Mouse (Mus musculus) gastrocnemius, postnatal 25 days (tissue): ENCODE data around the gene Hist1h2bm. TPM values are rescaled to one million over a fixed set of nuclear protein-coding genes. Genes with fewer than 3 reads are reported as not detected.
A peak's percentile ranks its signal among the peaks of the same experiment; 100 is the strongest.
"Not testable (repeated sequence)": the region's sequence is repeated elsewhere in the genome, so short reads cannot be mapped to it uniquely, and the experiment has no call there.

Experiments
- DNase-seq: peaks from one replicate; pipeline ENCODE4 v3.0.0; 2022
- long read RNA-seq, 2 experiments: library from polyadenylated mRNA; stranded (forward); transcript quantifications; one replicate each; pipeline ENCODE4 v2.0.0; 2021
- total RNA-seq, 2 experiments: library from RNA; stranded (reverse); gene quantifications; 1 replicate in 1 of 2; 2 replicates in 1 of 2; pipeline ENCODE4 v1.2.3; 2021

Gene Hist1h2bm
- 1 to 10 TPM; 1.1 to 5.1 TPM for total RNA-seq
- long read RNA-seq, experiment 1, result 0 reads
- long read RNA-seq, experiment 2, result 0 reads

DNA sequence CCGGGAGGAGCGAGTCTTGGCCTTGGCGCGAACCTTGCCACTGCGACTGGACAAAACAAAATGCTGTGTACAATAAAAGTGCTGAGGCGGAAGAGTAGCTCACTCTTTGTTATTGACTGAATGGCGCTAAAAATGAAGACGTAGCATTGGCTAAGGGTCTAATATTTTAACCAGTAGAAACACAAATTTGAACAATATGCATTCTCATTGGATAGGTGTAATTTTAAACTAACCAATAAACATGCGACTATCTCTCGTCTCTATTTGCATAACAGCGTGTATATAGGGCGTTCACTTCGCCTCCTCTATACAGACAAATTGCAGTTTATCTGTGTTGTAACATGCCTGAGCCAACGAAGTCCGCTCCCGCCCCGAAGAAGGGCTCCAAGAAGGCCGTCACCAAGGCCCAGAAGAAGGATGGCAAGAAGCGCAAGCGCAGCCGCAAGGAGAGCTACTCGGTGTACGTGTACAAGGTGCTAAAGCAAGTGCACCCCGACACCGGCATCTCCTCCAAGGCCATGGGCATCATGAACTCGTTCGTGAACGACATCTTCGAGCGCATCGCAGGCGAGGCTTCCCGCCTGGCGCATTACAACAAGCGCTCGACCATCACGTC, at the start of gene Hist1h2bm:
TSS of gene Hist1h2bm (plus strand) at position 288 of the 616 bp plus-strand sequence.
- DNase-seq, result peak; percentile 18

DNA sequence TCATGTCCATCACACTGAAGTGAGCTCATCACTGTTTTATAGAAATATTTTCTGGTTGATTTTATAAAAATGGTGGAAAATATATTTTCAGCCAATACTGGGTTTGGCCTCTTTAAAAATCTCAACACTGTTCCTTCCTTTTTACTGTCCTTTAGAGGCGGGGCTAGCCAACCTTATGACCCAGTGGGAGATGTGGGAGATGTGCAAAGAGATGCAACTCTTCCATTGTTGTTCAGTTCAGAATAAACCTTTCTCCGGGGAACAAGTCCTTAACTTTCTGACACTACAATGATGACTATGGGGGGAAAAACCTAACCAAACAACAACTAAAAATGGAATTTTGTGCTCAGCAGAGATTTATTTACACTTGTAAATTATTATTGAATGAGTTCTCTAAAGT, 44.5 kb upstream of the Hist1h2bm start, which contains the start of gene Olfr1360:
TSS of gene Olfr1360 (minus strand) at position 101 of the 400 bp plus-strand sequence.
- DNase-seq, result no peak

DNA sequence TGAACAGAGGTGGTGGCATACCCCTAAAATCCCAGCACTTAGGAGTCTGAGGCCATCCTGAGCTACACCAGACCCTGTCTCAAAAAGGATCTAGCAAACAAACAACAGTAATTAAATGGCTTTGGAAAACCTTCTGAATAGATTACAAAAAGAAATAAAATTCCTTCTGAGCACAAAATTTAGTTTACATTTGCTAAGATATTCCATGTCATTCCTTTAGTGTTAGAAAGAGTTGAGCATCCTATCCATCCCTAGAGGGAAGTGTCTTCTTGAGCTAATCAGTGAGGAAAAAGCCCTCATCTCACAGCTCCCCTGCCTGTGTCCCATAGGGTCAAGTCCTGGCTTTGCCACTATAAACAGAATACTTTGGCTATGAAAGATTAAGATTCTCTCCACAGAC, 24.0 kb upstream of the Hist1h2bm start, which contains the start of gene Olfr1359:
TSS of gene Olfr1359 (plus strand) at position 301 of the 400 bp plus-strand sequence.
- DNase-seq, result no peak

DNA sequence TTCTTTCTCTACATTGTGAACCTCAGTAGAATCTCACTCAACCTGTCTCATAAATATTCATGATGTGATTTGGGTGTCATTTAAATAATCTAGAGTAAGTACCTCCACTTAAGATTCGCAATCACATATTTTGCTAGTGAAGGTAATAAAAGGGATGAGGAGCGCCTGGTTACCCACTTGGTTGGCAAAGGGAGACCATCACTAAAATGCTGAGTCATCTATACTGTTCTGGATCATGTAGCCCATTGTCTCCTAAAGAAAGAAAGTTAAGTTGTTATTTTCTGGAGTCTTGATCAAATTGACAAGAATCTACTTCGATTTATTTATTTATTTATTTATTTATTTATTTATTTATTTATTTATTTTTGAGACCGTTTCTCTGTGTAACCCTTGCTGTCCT, 15.2 kb upstream of the Hist1h2bm start:
- no peak for DNase-seq

DNA sequence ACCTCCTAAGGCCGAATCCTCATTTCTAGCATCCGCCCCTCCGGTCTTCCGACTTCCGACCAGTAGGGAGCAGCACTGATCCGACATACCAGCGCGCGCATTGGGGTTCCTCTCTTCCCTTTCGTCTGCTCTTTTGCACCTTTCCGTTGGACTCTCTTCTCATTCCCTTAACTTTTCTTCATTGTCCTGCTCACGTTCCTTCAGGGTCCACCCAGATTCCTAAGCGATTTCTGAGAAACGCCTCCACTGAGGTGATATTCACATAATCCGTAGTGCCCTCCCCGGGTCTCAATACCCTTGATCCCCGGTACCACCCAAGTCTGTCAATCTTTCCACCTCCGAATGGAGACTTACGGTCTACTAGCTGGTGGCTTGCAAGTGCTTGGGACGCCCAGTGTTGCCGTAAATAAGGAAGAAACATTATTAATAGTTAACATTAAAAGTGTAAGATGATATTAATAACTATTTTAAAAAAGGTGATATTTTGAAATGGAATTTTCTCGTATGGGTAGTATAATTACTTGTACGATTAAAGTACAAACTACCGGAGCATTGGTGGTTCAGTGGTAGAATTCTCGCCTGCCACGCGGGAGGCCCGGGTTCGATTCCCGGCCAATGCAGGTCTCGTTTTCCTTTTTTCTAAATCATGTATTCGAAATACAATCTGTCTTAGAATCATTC, 11.7 kb upstream of the Hist1h2bm start:
- DNase-seq, result peak; percentile 74

DNA sequence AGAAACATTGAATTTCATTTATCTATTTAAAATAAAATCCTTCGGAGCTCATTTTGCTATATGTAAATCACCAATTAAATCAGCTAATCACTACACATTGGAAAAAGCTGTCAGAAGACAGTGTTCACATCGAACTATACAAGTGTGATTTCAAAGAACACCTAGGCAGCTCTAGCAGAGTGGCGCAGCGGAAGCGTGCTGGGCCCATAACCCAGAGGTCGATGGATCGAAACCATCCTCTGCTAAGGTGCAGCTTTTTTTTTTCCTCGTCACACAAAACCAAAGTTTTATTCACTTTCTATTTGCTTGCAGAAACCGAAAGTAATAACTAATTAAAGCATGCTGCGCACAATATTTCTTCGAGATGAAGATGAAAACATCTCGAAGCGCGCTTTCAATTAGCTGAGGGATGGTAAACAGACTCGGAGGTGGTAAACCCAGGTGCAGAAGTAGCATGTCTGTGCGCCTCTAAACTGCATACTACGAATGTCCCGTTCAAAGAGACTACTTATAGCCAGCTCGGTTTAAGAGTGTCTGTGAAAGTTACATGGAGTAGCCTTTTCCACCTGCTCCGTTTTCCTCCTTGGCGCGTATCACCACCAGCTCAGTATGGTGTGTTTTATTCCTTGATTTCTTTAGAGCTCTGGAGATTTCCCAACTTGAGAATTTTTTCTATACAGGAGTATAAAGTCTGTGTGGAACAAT, 10.9 kb upstream of the Hist1h2bm start:
- peak; percentile 55 for DNase-seq

DNA sequence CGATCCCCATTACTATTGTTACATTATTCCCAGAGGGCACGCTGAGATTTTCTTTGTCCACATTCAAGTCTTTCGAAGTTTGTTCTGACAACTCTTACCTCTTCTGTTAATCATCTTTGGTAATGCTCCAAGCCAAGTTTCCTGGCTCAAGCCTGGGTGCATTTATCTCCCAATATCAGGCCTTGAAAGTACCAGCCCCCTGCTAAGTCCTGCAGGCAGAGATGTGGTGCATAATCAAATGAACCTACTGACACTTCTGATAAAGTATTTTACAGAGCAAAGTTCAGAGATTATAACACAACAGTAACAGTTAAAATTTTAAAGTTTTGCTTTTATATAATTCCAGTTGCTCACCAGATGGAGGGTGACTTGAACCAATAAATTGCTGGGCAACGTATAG, 10.1 kb upstream of the Hist1h2bm start:
- DNase-seq, result no peak

DNA sequence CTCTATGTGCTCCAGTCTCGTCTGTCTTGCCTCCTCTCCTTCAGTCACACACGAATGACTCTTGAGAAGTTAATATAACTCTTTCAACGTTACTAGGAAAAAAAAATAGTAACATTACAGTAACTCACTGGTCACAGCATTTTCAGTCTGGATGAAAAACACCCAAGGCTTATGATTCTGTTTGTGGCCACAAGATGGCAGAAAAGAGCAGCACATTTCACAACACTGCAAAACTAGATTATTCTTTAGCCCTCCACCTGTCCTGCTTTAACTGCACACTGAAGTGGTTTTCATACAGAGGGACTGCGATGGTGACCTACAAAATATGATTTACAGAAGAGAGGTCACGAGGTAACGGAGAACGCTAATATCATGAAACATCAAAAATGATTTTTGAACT, 7.1 kb upstream of the Hist1h2bm start:
- DNase-seq, result peak; percentile 22

DNA sequence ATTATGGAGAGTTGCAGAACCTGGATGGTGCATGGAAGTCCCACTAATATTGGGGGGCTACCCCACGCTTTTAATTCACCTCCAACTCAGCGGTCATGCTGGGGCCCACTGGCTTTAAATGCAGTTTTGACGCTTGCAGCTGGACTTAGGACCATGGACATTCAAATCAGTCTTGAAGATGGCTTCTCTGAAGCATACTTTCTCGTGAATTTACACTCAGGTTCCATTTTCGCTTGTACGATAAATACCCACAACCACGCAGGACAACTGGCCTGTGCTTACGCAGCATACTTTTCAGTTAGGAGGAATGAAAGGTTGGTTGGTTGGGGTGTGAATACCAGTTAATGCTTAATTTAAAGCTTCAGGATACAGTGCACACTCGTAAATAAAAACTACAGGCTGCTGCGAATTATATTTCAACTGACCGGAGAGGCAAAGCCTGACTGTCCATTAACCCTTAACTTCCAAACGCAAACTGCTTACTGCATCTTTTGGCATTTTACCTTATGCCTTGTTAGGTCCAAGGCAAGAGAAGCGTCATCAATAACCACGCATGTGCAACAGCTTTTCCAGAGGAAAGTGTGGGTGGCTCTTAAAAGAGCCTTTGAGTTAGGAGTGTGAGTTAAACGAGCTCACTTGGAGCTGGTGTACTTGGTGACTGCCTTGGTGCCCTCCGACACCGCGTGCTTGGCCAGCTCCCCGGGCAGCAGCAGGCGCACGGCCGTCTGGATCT, 6.5 kb upstream of the Hist1h2bm start:
- DNase-seq, result no peak

DNA sequence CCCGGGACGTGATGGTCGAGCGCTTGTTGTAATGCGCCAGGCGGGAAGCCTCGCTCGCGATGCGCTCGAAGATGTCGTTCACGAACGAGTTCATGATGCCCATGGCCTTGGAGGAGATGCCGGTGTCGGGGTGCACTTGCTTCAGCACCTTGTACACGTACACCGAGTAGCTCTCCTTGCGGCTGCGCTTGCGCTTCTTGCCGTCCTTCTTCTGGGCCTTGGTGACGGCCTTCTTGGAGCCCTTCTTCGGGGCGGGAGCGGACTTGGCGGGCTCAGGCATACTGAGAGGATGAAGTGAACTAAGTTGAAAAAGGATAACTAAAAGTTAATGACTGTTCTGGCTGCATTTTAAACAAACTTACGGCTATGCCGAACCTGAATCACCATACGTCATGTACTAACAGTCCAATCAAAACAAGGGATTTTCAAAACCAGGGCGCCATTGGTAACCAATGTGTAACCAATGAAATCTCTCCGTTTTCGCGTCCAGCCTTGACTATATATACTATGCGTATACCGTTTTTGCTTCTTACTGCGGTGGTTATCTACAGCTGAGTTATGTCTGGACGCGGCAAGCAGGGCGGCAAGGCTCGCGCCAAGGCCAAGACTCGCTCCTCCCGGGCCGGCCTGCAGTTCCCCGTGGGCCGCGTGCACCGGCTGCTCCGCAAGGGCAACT, 5.8 kb upstream of the Hist1h2bm start, which contains the start of the genes Hist1h2bl and Hist1h2ai:
TSS of gene Hist1h2bl (minus strand) at position 280 of the 676 bp plus-strand sequence.
TSS of gene Hist1h2ai (plus strand) at position 559 of the 676 bp plus-strand sequence.
- peak; percentile 60 for DNase-seq

DNA sequence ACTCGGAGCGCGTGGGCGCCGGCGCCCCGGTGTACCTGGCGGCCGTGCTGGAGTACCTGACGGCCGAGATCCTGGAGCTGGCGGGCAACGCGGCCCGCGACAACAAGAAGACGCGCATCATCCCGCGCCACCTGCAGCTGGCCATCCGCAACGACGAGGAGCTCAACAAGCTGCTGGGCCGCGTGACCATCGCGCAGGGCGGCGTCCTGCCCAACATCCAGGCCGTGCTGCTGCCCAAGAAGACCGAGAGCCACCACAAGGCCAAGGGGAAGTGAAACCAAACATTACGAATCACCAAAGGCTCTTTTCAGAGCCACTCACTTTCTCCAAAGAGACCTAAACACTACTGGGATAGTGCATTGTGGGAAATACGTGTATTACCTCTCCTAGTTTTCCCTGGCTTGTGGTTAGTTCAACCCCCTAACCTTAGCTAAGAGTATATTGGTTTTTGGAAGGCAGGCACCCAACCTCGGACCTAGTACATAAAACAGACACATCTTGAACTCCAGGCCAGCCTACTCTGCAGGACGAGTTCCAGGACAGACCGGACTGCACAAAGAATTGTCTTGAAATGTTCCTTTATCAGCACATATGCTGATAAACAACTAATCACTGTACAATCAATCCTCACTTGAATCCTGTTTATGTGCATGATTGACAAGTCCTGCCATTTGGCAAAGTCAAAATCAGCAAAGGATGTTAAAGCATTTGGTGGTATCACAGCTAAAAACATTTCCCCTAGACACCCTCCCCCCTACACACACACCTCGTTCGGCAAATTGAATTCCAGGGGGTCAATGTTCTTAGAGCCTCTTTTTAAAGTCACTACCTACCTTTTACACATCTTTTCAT, 5.1 kb upstream of the Hist1h2bm start:
- not testable (repeated sequence) for DNase-seq

DNA sequence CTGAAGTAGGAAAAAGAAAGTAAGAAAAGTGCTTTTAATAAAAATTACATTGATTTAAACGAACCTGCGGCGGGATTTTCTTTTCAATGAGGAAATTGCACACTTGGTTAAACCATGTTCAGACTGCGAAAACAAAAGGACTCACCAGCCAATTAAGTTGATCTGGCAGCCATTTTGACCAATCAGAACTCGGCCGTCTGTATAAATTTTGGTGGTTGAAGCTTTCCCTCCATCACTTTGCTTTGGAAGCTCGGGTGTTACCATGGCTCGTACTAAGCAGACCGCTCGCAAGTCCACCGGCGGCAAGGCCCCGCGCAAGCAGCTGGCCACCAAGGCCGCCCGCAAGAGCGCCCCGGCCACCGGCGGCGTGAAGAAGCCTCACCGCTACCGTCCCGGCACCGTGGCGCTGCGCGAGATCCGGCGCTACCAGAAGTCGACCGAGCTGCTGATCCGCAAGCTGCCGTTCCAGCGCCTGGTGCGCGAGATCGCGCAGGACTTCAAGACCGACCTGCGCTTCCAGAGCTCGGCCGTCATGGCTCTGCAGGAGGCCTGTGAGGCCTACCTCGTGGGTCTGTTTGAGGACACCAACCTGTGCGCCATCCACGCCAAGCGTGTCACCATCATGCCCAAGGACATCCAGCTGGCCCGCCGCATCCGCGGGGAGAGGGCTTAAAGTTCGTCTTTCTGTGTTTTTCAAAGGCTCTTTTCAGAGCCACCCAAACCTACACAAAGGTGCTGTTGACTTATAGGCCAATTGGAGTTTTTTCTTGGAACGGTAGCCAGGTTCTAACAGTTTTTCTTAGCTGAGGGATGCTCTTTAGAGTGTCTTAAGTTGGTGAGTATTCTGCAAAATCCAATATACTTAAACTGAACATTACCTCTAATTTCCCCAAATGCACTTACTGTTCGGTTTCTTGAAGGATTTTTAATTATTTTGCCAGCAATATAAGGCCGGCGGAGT, 4.2 kb upstream of the Hist1h2bm start, which contains the start of gene Hist1h3h:
TSS of gene Hist1h3h (plus strand) at position 263 of the 961 bp plus-strand sequence.
- peak; percentile 70 for DNase-seq

DNA sequence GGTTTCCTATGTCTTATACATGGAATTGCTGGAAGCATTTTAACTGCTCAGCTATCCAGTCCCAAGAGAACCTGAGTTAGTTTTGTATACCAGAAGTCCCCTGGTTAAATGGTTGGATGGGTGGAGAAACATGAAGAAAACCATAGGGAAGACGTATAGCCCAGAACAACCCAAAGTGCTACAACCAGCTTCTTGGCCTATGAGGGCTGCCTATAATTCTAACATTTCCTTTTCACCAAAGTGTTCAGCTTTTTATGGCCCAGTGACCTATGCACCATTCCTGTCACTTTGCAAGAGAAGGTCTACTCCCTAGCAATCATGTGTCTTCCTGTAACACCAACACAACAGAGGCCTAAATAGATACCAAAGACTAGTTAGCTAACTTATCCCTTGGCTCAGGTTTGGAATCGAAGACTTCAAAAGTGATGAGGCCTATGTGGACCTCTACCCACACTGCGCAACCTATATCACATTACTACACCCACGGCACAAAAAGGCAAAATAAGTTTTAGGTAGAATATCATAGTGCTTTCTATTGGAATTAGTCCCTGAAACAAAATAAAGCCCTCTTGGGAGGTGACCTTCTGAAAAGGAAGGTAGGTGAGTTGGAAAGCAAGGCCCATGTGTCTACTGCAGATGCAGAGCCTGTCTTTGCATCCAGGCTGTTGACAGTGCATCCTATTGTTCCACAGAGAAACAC, 3.3 kb upstream of the Hist1h2bm start:
- no peak for DNase-seq

DNA sequence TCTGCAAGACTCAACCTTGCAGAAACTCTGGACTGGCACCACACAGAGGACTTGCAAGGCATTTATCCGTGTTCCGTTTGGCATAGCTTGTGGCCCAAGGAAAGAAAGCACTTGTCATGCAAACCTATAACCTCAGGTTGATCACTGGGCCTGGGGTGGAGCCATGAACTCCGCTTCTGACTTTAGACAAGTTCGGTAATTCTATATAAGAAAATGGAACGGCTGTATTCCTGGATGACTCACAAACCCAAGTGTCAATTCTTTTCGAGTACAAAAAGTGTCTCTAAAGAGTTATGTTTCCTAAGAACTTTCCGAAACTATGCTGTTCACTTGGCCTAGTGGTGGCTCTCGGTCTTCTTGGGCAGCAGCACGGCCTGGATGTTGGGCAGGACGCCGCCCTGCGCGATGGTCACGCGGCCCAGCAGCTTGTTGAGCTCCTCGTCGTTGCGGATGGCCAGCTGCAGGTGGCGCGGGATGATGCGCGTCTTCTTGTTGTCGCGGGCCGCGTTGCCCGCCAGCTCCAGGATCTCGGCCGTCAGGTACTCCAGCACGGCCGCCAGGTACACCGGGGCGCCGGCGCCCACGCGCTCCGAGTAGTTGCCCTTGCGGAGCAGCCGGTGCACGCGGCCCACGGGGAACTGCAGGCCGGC, 612 bp upstream of the Hist1h2bm start:
- not testable (repeated sequence) for DNase-seq

DNA sequence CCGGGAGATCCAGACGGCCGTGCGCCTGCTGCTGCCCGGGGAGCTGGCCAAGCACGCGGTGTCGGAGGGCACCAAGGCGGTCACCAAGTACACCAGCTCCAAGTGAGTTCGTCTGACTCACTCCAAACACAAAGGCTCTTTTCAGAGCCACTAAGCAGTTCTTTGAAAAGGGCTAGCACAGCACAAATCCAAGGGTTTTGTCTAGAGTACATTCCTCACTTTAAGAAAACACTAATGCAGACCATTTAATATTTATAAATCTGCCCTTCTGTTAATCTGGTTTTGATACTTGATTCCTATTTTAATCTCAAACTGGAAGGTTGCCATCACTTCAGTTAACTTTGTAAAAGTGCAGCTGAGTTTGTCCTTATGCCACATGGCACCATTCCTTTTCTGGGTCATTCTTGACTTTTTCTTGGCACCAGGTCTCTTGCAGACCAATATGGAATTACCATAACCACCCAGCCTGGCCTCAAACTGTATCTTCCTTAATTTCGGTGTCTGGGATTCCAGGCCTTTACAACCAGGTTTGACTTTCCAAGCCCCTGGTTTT, 605 bp downstream of the Hist1h2bm start:
- DNase-seq, result no peak

DNA sequence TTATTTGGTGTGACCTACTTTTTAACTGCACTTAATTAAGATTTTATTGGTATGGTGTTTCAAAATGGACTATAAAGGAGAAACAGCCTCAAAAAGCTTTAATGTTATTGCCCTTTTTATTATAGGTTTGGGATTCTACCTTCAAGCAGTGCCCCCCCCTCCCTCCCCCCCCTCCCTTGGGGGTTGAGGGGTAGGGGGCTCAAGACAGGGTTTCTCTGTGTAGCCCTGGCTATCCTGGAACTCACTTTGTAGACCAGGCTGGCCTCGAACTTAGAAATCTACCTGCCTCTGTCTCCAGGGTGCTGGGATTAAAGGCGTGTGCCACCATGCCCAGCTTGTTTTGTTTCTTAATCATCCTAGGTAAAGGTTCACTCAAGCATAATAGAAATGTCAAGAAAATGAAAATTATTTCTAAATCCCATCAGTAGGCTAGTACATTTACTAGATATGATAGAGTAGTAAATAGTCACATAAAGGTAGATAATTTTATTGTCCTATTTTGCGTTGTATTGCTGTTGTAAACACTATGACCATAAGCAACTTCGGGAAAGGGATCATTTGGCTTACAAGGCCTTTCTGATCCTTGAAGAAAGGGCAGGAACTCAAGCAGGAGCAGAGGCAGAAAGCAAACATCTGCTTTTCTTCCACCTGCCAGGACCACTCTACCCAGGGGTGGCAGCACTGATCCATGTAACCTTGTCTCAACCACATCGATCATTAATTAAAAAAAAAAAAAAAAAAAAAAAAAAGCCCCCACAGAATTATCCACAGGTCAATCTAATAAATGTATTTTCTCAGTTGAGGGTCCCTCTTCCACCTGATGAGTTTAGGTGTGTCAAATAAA, 1.4 kb downstream of the Hist1h2bm start:
- no peak for DNase-seq
